Mouse (Mus musculus) G1E (cell line): ENCODE data around the gene Glp1r. TPM values are rescaled to one million over a fixed set of nuclear protein-coding genes. Genes with fewer than 3 reads are reported as not detected.

ENCODE experiments used
- ATAC-seq: 2 replicates; pipeline ENCODE4 v1.8.0; 2016; ENCODE audit warnings: mild to moderate bottlenecking; ENCODE audit not compliant: insufficient number of reproducible peaks, poor library complexity, low FRiP score, severe bottlenecking; ENCODE audit errors: extremely low read depth
- DNase-seq: peaks from one replicate; pipeline ENCODE4 v3.0.0; 2012; ENCODE audit warnings: low spot score
- H3K27me3 ChIP-seq: 2 replicates; pipeline ENCODE4 v1.6.1; 2012; ENCODE audit warnings: mild to moderate bottlenecking, low read length, inconsistent platforms; ENCODE audit not compliant: insufficient read depth
- H3K36me3 ChIP-seq: replicated peaks from 2 replicates; pipeline ENCODE3; 2012; ENCODE audit warnings: mild to moderate bottlenecking, inconsistent platforms
- H3K4me1 ChIP-seq: 2 replicates; pipeline ENCODE4 v1.6.1; 2012; ENCODE audit warnings: low read depth, low read length, inconsistent platforms, mixed read lengths; ENCODE audit not compliant: insufficient read depth
- H3K4me3 ChIP-seq: 2 replicates; pipeline ENCODE4 v1.5.1; 2012; ENCODE audit warnings: low read depth, mild to moderate bottlenecking, inconsistent platforms, low read length, moderate library complexity, mixed read lengths
- H3K9me3 ChIP-seq: replicated peaks from 2 replicates; pipeline ENCODE4 v1.6.1; 2012; ENCODE audit warnings: inconsistent platforms
- CTCF ChIP-seq: IDR thresholded peaks from 2 replicates; pipeline ENCODE4 v1.5.1; 2012; ENCODE audit warnings: low read depth, low read length, inconsistent platforms, mixed read lengths
- GATA1 ChIP-seq: IDR thresholded peaks from 2 replicates; pipeline ENCODE4 v1.6.1; 2012; ENCODE audit warnings: borderline replicate concordance, low read length, inconsistent platforms, mixed read lengths
- GATA2 ChIP-seq: IDR thresholded peaks from 2 replicates; pipeline ENCODE4 v1.6.1; 2012; ENCODE audit warnings: low read depth, low read length, inconsistent platforms, borderline replicate concordance
- POLR2AphosphoS5 ChIP-seq: IDR thresholded peaks from 2 replicates; pipeline ENCODE4 v1.6.1; 2012; ENCODE audit warnings: low read depth, low read length, inconsistent platforms; ENCODE audit not compliant: insufficient replicate concordance
- TAL1 ChIP-seq: conservative IDR thresholded peaks from 2 replicates; pipeline ENCODE4 v1.6.1; 2012; ENCODE audit warnings: low read depth, low read length, inconsistent platforms, mixed read lengths
- polyA plus RNA-seq: library from polyadenylated mRNA; stranded (reverse); fragments of >175 nt; gene quantifications from 2 replicates; pipeline ENCODE4 v1.2.3, GENCODE M21; 2012
- total RNA-seq, 2 experiments: library from RNA; stranded (forward) in 1 of 2; stranded (reverse) in 1 of 2; fragments of 200-1000 nt in 1 of 2; fragments of >200 nt in 1 of 2; fragmentation: Nextera tagmentation in 1 of 2; gene quantifications; 2 replicates each; pipeline ENCODE4 v1.2.3; 2014 to 2017

Glp1r gene
- total and polyA plus RNA-seq, 3 experiments = 0.05 TPM; not detected in 2

GRCm38 (mm10) chr17:30932836-30933235 lies 31.2 kb downstream of the Glp1r start:
- ATAC-seq = no peak
- H3K27me3 ChIP-seq = no peaks in the 10 kb centered on the region
- DNase-seq = no peak
- no peaks in the 10 kb centered on the region for H3K4me1 ChIP-seq
- no peaks in the 10 kb centered on the region for H3K36me3 ChIP-seq
- H3K9me3 ChIP-seq = peaks cover 87% of the 10 kb centered on the region
- 0 out of 2 replicates have a peak overlapping the region, but pooled peaks have one; percentile 27 for H3K4me3 ChIP-seq
- TF ChIP-seq POLR2AphosphoS5 (no peak), GATA2 (no peak), CTCF (no peak), TAL1 (no peak), GATA1 (no peak)

- Histone ChIP-seq H3K4me3 (no peak overlapping the region), H3K9me3 (peaks cover 82% of the 10 kb centered on the region), H3K27me3 (no peaks in the 10 kb centered on the region), H3K36me3 (no peaks in the 10 kb centered on the region), H3K4me1 (no peaks in the 10 kb centered on the region)
- DNase-seq (no peak), ATAC-seq (no peak)
- TF ChIP-seq GATA1 (no peak), GATA2 (no peak), POLR2AphosphoS5 (no peak), TAL1 (no peak), CTCF (no peak)
These were observed 33.7 kb downstream of the Glp1r start for GRCm38 (mm10) chr17:30935301-30935700.

- ATAC-seq (no peak), DNase-seq (no peak)
- H3K9me3 ChIP-seq = peaks cover 70% of the 10 kb centered on the region
- no peak overlapping the region for H3K4me3 ChIP-seq
- no peaks in the 10 kb centered on the region for H3K36me3 ChIP-seq
- TF ChIP-seq GATA1 (no peak), CTCF (no peak), GATA2 (no peak), TAL1 (no peak), POLR2AphosphoS5 (no peak)
- no peaks in the 10 kb centered on the region for H3K27me3 ChIP-seq
- no peaks in the 10 kb centered on the region for H3K4me1 ChIP-seq
These were observed 36.9 kb downstream of the Glp1r start for GRCm38 (mm10) chr17:30938554-30938953.

GRCm38 (mm10) chr17:30948382-30948781 lies 46.8 kb downstream of the Glp1r start:
- H3K9me3 ChIP-seq = peaks cover 52% of the 10 kb centered on the region
- no peaks in the 10 kb centered on the region for H3K36me3 ChIP-seq
- no peak overlapping the region for H3K4me3 ChIP-seq
- H3K4me1 ChIP-seq = no peaks in the 10 kb centered on the region
- DNase-seq = no peak
- no peaks in the 10 kb centered on the region for H3K27me3 ChIP-seq
- no peak for ATAC-seq
- no peak for TF ChIP-seq CTCF
- no peak for TF ChIP-seq POLR2AphosphoS5
- no peak for TF ChIP-seq GATA1
- TF ChIP-seq GATA2 = no peak
- no peak for TF ChIP-seq TAL1

GRCm38 (mm10) chr17:30950780-30951179 lies 49.2 kb downstream of the Glp1r start:
- Histone ChIP-seq H3K4me3 (no peak overlapping the region), H3K27me3 (peaks cover 2% of the 10 kb centered on the region; the same call in 1 of the 2 replicates), H3K36me3 (no peaks in the 10 kb centered on the region), H3K9me3 (peaks cover 55% of the 10 kb centered on the region), H3K4me1 (no peaks in the 10 kb centered on the region)
- TF ChIP-seq GATA2 = no peak
- no peak for TF ChIP-seq TAL1
- TF ChIP-seq CTCF = no peak
- TF ChIP-seq POLR2AphosphoS5 = no peak
- no peak for ATAC-seq
- no peak for DNase-seq

- Histone ChIP-seq H3K4me3 (no peak overlapping the region), H3K9me3 (peaks cover 55% of the 10 kb centered on the region), H3K4me1 (no peaks in the 10 kb centered on the region), H3K36me3 (no peaks in the 10 kb centered on the region), H3K27me3 (peaks cover 2% of the 10 kb centered on the region; the same call in 1 of the 2 replicates)
- no peak for ATAC-seq
- TF ChIP-seq TAL1 = no peak
- no peak for TF ChIP-seq POLR2AphosphoS5
- no peak for TF ChIP-seq GATA2
- no peak for TF ChIP-seq GATA1
- DNase-seq = no peak
These were observed 50.0 kb downstream of the Glp1r start for GRCm38 (mm10) chr17:30951600-30951999.

- H3K4me1 ChIP-seq = no peaks in the 10 kb centered on the region
- no peak for TF ChIP-seq GATA2
- TF ChIP-seq TAL1 = no peak
- TF ChIP-seq GATA1 = no peak
- no peak for TF ChIP-seq CTCF
- TF ChIP-seq POLR2AphosphoS5 = no peak
- no peak for ATAC-seq
- peaks cover 60% of the 10 kb centered on the region for H3K9me3 ChIP-seq
- H3K4me3 ChIP-seq = no peak within 1 kb of the TSS
- no peak for DNase-seq
- no peaks in the 10 kb centered on the region for H3K36me3 ChIP-seq
- H3K27me3 ChIP-seq = peaks cover 2% of the 10 kb centered on the region; the same call in 1 of the 2 replicates
These were observed 52.7 kb downstream of the Glp1r start, which contains the start of gene Umodl1 for GRCm38 (mm10) chr17:30954340-30954739. Gene Umodl1 (plus strand): TSS chr17:30954640.
